Mouse (Mus musculus) hindbrain, embryonic 11.5 days (tissue): ENCODE measurements at regions not wholly inside any gene's neighbourhood (a gene's known extent, or its start where the extent isn't known, plus 50 kb on each side); places are given as distances from the start of the nearest gene placed in this dataset.
A peak's percentile ranks its signal among the peaks of the same experiment; 100 is the strongest.

ENCODE experiments used
- ATAC-seq: fragments of 200-750 bp; cut with Nextera tagmentation; 2 replicates; pipeline ENCODE4 v1.8.0; 2017; ENCODE audit warnings: mild to moderate bottlenecking, moderate TSS enrichment, moderate library complexity; ENCODE audit not compliant: low FRiP score
- DNase-seq: peaks from one replicate; pipeline ENCODE4 v3.0.0-alpha.2; 2015; ENCODE audit warnings: low spot score
- H3K27ac ChIP-seq: fragments of 300-500 bp; sonication (generic); 2 replicates; pipeline ENCODE4 v1.5.1; 2014; ENCODE audit warnings: mild to moderate bottlenecking, low read depth, low read length
- H3K27me3 ChIP-seq: fragments of 300-500 bp; sonication (generic); 2 replicates; pipeline ENCODE4 v1.6.1; 2014; ENCODE audit warnings: mild to moderate bottlenecking, low read length, moderate library complexity, mixed read lengths; ENCODE audit not compliant: control insufficient read depth, insufficient read depth
- H3K36me3 ChIP-seq: fragments of 300-500 bp; sonication (generic); 2 replicates; pipeline ENCODE4 v1.6.1; 2014; ENCODE audit warnings: mild to moderate bottlenecking, low read length, moderate library complexity, mixed read lengths; ENCODE audit not compliant: control insufficient read depth, insufficient read depth
- H3K4me1 ChIP-seq: fragments of 300-500 bp; sonication (generic); replicated peaks from 2 replicates; pipeline ENCODE4 v1.6.1; 2014; ENCODE audit warnings: low read length, mixed read lengths; ENCODE audit not compliant: control insufficient read depth, insufficient read depth
- H3K4me2 ChIP-seq: fragments of 300-500 bp; sonication (generic); replicated peaks from 2 replicates; pipeline ENCODE4 v1.6.1; 2014; ENCODE audit warnings: mild to moderate bottlenecking, low read depth, low read length
- H3K4me3 ChIP-seq: fragments of 300-500 bp; sonication (generic); 2 replicates; pipeline ENCODE4 v1.5.1; 2014; ENCODE audit warnings: low read depth, low read length
- H3K9ac ChIP-seq: fragments of 300-500 bp; sonication (generic); 2 replicates; pipeline ENCODE4 v1.6.1; 2014; ENCODE audit warnings: low read depth, low read length
- H3K9me3 ChIP-seq: fragments of 300-500 bp; sonication (generic); 2 replicates; pipeline ENCODE4 v1.6.1; 2016; ENCODE audit warnings: low read length; ENCODE audit not compliant: control insufficient read depth
- WGBS: fragments of 180-500 bp; shearing (Covaris S2); extraction: QIAGEN DNeasy Blood & Tissue Kit; methylation state at CpG from one replicate; pipeline ENCODE4 v1.1.7; 2014; 5-methylcytosine and 5-hydroxymethylcytosine counted together

GRCm38 (mm10) chr3:102605284-102605683 lies 129.0 kb upstream of the Tspan2 start:
- Histone ChIP-seq H3K9me3 (no peaks in the 10 kb centered on the region), H3K4me3 (no peak overlapping the region), H3K4me1 (no peaks in the 10 kb centered on the region), H3K9ac (no peak overlapping the region), H3K27ac (no peak overlapping the region), H3K36me3 (no peaks in the 10 kb centered on the region), H3K4me2 (no peak overlapping the region), H3K27me3 (no peaks in the 10 kb centered on the region)
- ATAC-seq (no peak), DNase-seq (no peak)
- WGBS: 72% methylated on average over 2 of the region's 2 CpGs

GRCm38 (mm10) chr3:102610970-102611369 lies 123.4 kb upstream of the Tspan2 start:
- no peak for ATAC-seq
- H3K9me3 ChIP-seq: no peaks in the 10 kb centered on the region
- whole genome bisulfite sequencing: 34% methylated on average over 5 of the region's 5 CpGs
- no peak overlapping the region for H3K27ac ChIP-seq
- no peak overlapping the region for H3K9ac ChIP-seq
- no peaks in the 10 kb centered on the region for H3K27me3 ChIP-seq
- H3K36me3 ChIP-seq: no peaks in the 10 kb centered on the region
- DNase-seq: no peak
- H3K4me3 ChIP-seq: no peak overlapping the region
- H3K4me2 ChIP-seq: no peak overlapping the region
- no peaks in the 10 kb centered on the region for H3K4me1 ChIP-seq

DNA sequence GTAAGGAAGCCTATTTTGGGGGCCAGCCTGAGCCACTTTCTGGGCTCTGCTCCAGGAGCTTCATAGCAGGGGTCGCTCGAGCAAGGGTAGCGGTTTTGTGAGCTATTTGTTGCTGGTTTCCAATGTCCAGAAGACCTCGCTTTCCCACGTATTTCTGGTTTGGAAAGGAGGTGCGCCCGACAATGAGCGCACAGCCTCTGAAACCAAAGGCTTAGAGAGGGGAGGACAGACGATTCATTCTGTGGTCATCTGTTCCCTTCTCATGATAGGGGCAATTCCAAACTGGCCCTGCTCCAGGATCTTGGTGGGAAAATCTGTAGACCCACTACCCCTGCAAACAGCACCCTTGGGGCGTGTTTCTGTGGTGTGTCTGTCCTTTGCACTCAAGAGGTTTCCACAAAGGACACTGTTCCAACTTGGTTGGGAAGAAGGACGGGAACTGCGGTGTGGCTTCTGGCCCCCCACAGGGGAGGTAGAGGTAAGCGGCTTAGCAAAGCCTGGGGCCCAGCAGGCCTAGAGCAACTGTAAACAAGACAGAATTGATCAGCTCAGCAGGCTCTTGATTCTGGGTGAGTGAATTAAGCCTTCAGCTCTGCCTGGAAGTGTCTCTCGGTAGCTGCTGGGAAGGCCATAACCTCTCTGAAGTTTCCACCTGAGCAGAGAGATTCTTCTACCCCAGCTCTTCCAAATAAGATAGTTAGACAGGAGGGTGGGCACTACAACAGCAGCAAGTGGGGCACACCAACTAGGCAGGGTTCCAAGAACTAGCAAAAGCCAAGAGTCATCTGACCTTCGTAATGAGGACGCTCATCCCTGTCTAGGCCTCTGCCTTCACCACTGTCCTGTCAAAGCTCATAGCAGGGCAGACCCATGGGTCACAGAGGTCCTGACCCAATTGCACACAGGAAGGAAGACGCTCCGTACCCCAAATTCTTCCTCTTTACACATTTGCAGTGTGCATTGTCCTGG lies 122.6 kb upstream of the Tspan2 start:
- ATAC-seq: no peak
- WGBS: 32% methylated on average over 18 of the region's 18 CpGs
- Histone ChIP-seq H3K4me2 (no peak overlapping the region), H3K4me3 (no peak overlapping the region), H3K9me3 (no peaks in the 10 kb centered on the region), H3K4me1 (no peaks in the 10 kb centered on the region), H3K27me3 (no peaks in the 10 kb centered on the region), H3K9ac (no peak overlapping the region), H3K27ac (no peak overlapping the region), H3K36me3 (no peaks in the 10 kb centered on the region)
- DNase-seq: peak; percentile 11

GRCm38 (mm10) chr3:102619666-102620377 lies 114.5 kb upstream of the Tspan2 start:
- Histone ChIP-seq H3K36me3 (no peaks in the 10 kb centered on the region), H3K9me3 (no peaks in the 10 kb centered on the region), H3K9ac (no peak overlapping the region), H3K4me2 (no peak overlapping the region), H3K4me1 (no peaks in the 10 kb centered on the region), H3K4me3 (no peak overlapping the region), H3K27me3 (no peaks in the 10 kb centered on the region), H3K27ac (no peak overlapping the region)
- no peak for ATAC-seq
- WGBS: 79% methylated on average over 8 of the region's 8 CpGs
- DNase-seq: no peak

DNA sequence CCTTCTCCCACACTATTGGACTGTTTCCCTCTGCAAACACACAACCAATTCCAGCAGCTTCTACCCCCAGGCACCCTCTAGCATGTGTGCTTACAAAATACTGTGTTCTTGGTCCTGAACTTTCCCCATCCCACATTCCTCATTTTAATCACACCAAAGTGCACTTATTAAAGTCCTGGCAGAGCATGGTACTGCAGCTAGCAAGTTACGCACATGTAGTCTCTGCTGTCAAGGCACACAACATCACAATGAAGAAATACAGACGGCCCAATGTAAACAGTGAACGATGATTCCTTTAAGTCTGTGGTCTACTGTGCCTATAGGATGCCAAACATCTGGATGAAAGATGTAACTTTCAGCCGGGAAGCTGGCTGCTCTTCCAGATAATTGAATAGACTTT lies 98.3 kb upstream of the Tspan2 start:
- Histone ChIP-seq H3K9ac (no peak overlapping the region), H3K4me1 (no peaks in the 10 kb centered on the region), H3K27me3 (no peaks in the 10 kb centered on the region), H3K36me3 (no peaks in the 10 kb centered on the region), H3K4me3 (no peak overlapping the region), H3K4me2 (no peak overlapping the region), H3K9me3 (no peaks in the 10 kb centered on the region), H3K27ac (no peak overlapping the region)
- no peak for DNase-seq
- no peak for ATAC-seq
- WGBS: 79% methylated on average over 4 of the region's 4 CpGs

- no peak for DNase-seq
- Histone ChIP-seq H3K36me3 (no peaks in the 10 kb centered on the region), H3K27me3 (no peaks in the 10 kb centered on the region), H3K4me1 (no peaks in the 10 kb centered on the region), H3K9ac (no peak overlapping the region), H3K4me2 (no peak overlapping the region), H3K4me3 (no peak overlapping the region), H3K27ac (no peak overlapping the region), H3K9me3 (no peaks in the 10 kb centered on the region)
- ATAC-seq: no peak
- WGBS: 87% methylated on average over 4 of the region's 4 CpGs
Observed at GRCm38 (mm10) chr3:102636674-102637073, 97.7 kb upstream of the Tspan2 start.

DNA sequence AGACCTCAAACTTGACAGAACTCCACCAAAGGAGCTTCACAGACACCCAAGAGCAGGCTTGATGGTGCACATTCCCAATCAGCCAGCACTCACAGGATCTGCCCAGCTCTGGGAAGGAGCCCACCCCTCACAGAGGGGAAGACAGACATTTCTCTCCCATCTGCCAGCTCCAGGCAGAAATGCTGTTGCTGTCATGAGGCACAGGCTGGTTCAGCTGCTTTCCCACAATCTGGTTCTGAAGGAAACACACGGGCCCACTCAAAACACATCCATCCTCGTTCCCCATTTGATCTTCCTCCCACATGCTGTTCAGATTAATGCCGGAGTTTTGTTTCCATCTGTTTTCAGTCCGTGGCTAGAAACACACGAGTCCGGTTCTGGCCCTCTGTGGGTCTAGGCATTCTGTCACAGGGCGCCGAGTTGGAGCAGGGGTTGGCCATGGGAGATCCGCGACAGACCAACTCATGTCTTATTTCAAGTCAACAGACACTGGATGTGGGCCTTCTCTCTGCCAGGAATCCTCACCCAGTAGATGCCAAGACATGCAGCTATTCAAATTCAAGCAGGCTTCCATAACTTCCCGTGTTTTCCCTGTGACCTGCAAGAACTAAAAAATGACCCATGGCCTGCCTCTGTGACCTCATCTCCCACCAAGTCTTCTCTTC lies 89.9 kb upstream of the Tspan2 start:
- WGBS: 76% methylated on average over 11 of the region's 11 CpGs
- no peak for ATAC-seq
- H3K27ac ChIP-seq: no peak overlapping the region
- no peaks in the 10 kb centered on the region for H3K27me3 ChIP-seq
- H3K9me3 ChIP-seq: no peaks in the 10 kb centered on the region
- no peak overlapping the region for H3K4me2 ChIP-seq
- no peak for DNase-seq
- no peak overlapping the region for H3K4me3 ChIP-seq
- no peak overlapping the region for H3K9ac ChIP-seq
- no peaks in the 10 kb centered on the region for H3K4me1 ChIP-seq
- no peaks in the 10 kb centered on the region for H3K36me3 ChIP-seq

GRCm38 (mm10) chr3:102648450-102648849 lies 85.9 kb upstream of the Tspan2 start:
- no peak for ATAC-seq
- Histone ChIP-seq H3K9me3 (no peaks in the 10 kb centered on the region), H3K9ac (no peak overlapping the region), H3K36me3 (no peaks in the 10 kb centered on the region), H3K27ac (no peak overlapping the region), H3K4me2 (no peak overlapping the region), H3K4me1 (no peaks in the 10 kb centered on the region), H3K4me3 (no peak overlapping the region), H3K27me3 (no peaks in the 10 kb centered on the region)
- 75% methylated on average over 4 of the region's 4 CpGs for WGBS
- no peak for DNase-seq
